Mouse (Mus musculus) embryonic facial prominence, embryonic 15.5 days (tissue): ENCODE data around the gene Cxcl12. TPM values are rescaled to one million over a fixed set of nuclear protein-coding genes. Genes with fewer than 3 reads are reported as not detected.

Experiments used
- ATAC-seq: fragments of 200-750 bp; cut with Nextera tagmentation; 2 replicates; pipeline ENCODE4 v1.8.0; 2017; ENCODE audit warnings: low read depth, moderate TSS enrichment; ENCODE audit not compliant: insufficient number of reproducible peaks, low FRiP score, low TSS enrichment
- H3K27ac ChIP-seq: fragments of 300-500 bp; sonication (generic); replicated peaks from 2 replicates; pipeline ENCODE4 v1.5.1; 2015; ENCODE audit warnings: mild to moderate bottlenecking, inconsistent platforms
- H3K27me3 ChIP-seq: fragments of 300-500 bp; sonication (generic); 2 replicates; pipeline ENCODE4 v1.6.1; 2015; ENCODE audit warnings: inconsistent platforms
- H3K36me3 ChIP-seq: fragments of 300-500 bp; sonication (generic); 2 replicates; pipeline ENCODE4 v1.6.1; 2015; ENCODE audit warnings: mild to moderate bottlenecking, inconsistent platforms
- H3K4me1 ChIP-seq: fragments of 300-500 bp; sonication (generic); 2 replicates; pipeline ENCODE4 v1.6.1; 2015; ENCODE audit warnings: inconsistent platforms
- H3K4me2 ChIP-seq: fragments of 300-500 bp; sonication (generic); replicated peaks from 2 replicates; pipeline ENCODE4 v1.6.1; 2015; ENCODE audit warnings: mild to moderate bottlenecking, inconsistent platforms
- H3K4me3 ChIP-seq: fragments of 300-500 bp; sonication (generic); replicated peaks from 2 replicates; pipeline ENCODE4 v1.5.1; 2015; ENCODE audit warnings: mild to moderate bottlenecking, inconsistent platforms
- H3K9ac ChIP-seq: fragments of 300-500 bp; sonication (generic); 2 replicates; pipeline ENCODE4 v1.6.1; 2015; ENCODE audit warnings: inconsistent platforms
- H3K9me3 ChIP-seq: fragments of 300-500 bp; sonication (generic); replicated peaks from 2 replicates; pipeline ENCODE4 v1.6.1; 2016; ENCODE audit warnings: inconsistent platforms
- WGBS: fragments of 180-500 bp; shearing (Covaris S2); methylation state at CpG from one replicate; pipeline ENCODE4 v1.1.7; 2015; 5-methylcytosine and 5-hydroxymethylcytosine counted together
- polyA plus RNA-seq: library from polyadenylated mRNA; unstranded; fragments of >200 nt; fragmentation: Nextera tagmentation; extraction: Ambion mirVana; gene quantifications from 2 replicates; pipeline ENCODE4 v1.2.1, GENCODE M21; 2015

The Cxcl12 gene
- polyA plus RNA-seq, 1 experiment from 2014 or later: 261 TPM

- no peaks in the 10 kb centered on the region for H3K27me3 ChIP-seq
- no peaks in the 10 kb centered on the region for H3K9me3 ChIP-seq
- WGBS: 62% methylated on average over 4 of the region's 4 CpGs
- no peaks in the 10 kb centered on the region for H3K36me3 ChIP-seq
- no peak overlapping the region for H3K4me3 ChIP-seq
- H3K4me1 ChIP-seq: peaks cover 29% of the 10 kb centered on the region
- no peak overlapping the region for H3K27ac ChIP-seq
- H3K9ac ChIP-seq: no peak overlapping the region
- no peak for ATAC-seq
- H3K4me2 ChIP-seq: no peak overlapping the region
Observed at GRCm38 (mm10) chr6:117156846-117157245, 11.5 kb upstream of the Cxcl12 start.

GRCm38 (mm10) chr6:117159710-117160690, 8.3 kb upstream of the Cxcl12 start:
- Histone ChIP-seq H3K9me3 (no peaks in the 10 kb centered on the region), H3K27ac (no peak overlapping the region), H3K4me2 (no peak overlapping the region), H3K27me3 (no peaks in the 10 kb centered on the region), H3K36me3 (no peaks in the 10 kb centered on the region), H3K4me1 (0 out of 2 replicates have a peak, but pooled peaks cover 16% of the 10 kb centered on the region), H3K4me3 (no peak overlapping the region), H3K9ac (no peak overlapping the region)
- WGBS: 56% methylated on average over 16 of the region's 16 CpGs
- no peak for ATAC-seq

GRCm38 (mm10) chr6:117163486-117163885, 4.8 kb upstream of the Cxcl12 start:
- 83% methylated on average over 5 of the region's 5 CpGs for WGBS
- no peak for ATAC-seq

GRCm38 (mm10) chr6:117166581-117167425, 1.5 kb upstream of the Cxcl12 start:
- peak; percentile 78; the same call in 1 of the 2 replicates for ATAC-seq
- no peaks in the 10 kb centered on the region for H3K36me3 ChIP-seq
- peaks cover 38% of the 10 kb centered on the region for H3K27me3 ChIP-seq
- peak overlapping the region; percentile 22 for H3K4me2 ChIP-seq
- H3K27ac ChIP-seq: no peak overlapping the region
- peaks cover 29% of the 10 kb centered on the region for H3K4me1 ChIP-seq
- H3K4me3 ChIP-seq: peak overlapping the region; percentile 8; the same call in 1 of the 2 replicates
- H3K9ac ChIP-seq: no peak overlapping the region
- 4% methylated on average over 16 of the region's 16 CpGs for whole genome bisulfite sequencing
- no peaks in the 10 kb centered on the region for H3K9me3 ChIP-seq

More at GRCm38 (mm10) chr6:117163486-117163885, 4.8 kb upstream of the Cxcl12 start:
- Histone ChIP-seq H3K9me3 (no peaks in the 10 kb centered on the region), H3K4me2 (no peak overlapping the region), H3K4me3 (no peak overlapping the region), H3K9ac (no peak overlapping the region), H3K36me3 (no peaks in the 10 kb centered on the region), H3K27ac (no peak overlapping the region), H3K4me1 (peaks cover 26% of the 10 kb centered on the region), H3K27me3 (peaks cover 22% of the 10 kb centered on the region)

GRCm38 (mm10) chr6:117167426-117167730, 957 bp upstream of the Cxcl12 start:
- no peak overlapping the region for H3K27ac ChIP-seq
- H3K4me2 ChIP-seq: peak overlapping the region; percentile 68
- peaks cover 38% of the 10 kb centered on the region for H3K27me3 ChIP-seq
- no peak for ATAC-seq
- WGBS: 18% methylated on average over 7 of the region's 7 CpGs
- peak overlapping the region; percentile 8 for H3K4me3 ChIP-seq
- no peak overlapping the region for H3K9ac ChIP-seq
- peaks cover 29% of the 10 kb centered on the region for H3K4me1 ChIP-seq
- no peaks in the 10 kb centered on the region for H3K36me3 ChIP-seq
- H3K9me3 ChIP-seq: no peaks in the 10 kb centered on the region

- peaks cover 42% of the 10 kb centered on the region for H3K4me1 ChIP-seq
- H3K9me3 ChIP-seq: no peaks in the 10 kb centered on the region
- H3K9ac ChIP-seq: peak overlapping the region; percentile 44
- H3K36me3 ChIP-seq: no peaks in the 10 kb centered on the region
- H3K27me3 ChIP-seq: peaks cover 43% of the 10 kb centered on the region
- peak overlapping the region; percentile 59 for H3K4me3 ChIP-seq
- under 1% methylated on average over 46 of the region's 46 CpGs for WGBS
- H3K27ac ChIP-seq: peak overlapping the region; percentile 40; the same call in 1 of the 2 replicates
- H3K4me2 ChIP-seq: peak overlapping the region; percentile 68
- ATAC-seq: peak; percentile 32; the same call in 1 of the 2 replicates
Observed at GRCm38 (mm10) chr6:117169051-117169909, 945 bp downstream of the Cxcl12 start.

- Histone ChIP-seq H3K4me2 (peak overlapping the region; percentile 68), H3K4me3 (peak overlapping the region; percentile 59), H3K9me3 (no peaks in the 10 kb centered on the region), H3K36me3 (no peaks in the 10 kb centered on the region), H3K27ac (no peak overlapping the region), H3K4me1 (peaks cover 42% of the 10 kb centered on the region), H3K27me3 (peaks cover 43% of the 10 kb centered on the region), H3K9ac (peak overlapping the region; percentile 44)
- ATAC-seq: no peak
- 23% methylated on average over 10 of the region's 10 CpGs for WGBS
Observed at GRCm38 (mm10) chr6:117169910-117170747, 1.8 kb downstream of the Cxcl12 start.

- H3K4me2 ChIP-seq: no peak overlapping the region
- H3K9ac ChIP-seq: no peak overlapping the region
- WGBS: 87% methylated on average over 6 of the region's 6 CpGs
- no peak for ATAC-seq
- H3K4me3 ChIP-seq: no peak overlapping the region
- H3K4me1 ChIP-seq: peaks cover 33% of the 10 kb centered on the region
- no peak overlapping the region for H3K27ac ChIP-seq
- peaks cover 12% of the 10 kb centered on the region; the same call in 1 of the 2 replicates for H3K36me3 ChIP-seq
- H3K9me3 ChIP-seq: no peaks in the 10 kb centered on the region
- peaks cover 31% of the 10 kb centered on the region for H3K27me3 ChIP-seq
Observed at GRCm38 (mm10) chr6:117172358-117172757, 4.0 kb downstream of the Cxcl12 start.

GRCm38 (mm10) chr6:117173876-117174275, 5.5 kb downstream of the Cxcl12 start:
- Histone ChIP-seq H3K4me1 (peaks cover 23% of the 10 kb centered on the region; the same call in 1 of the 2 replicates), H3K27ac (no peak overlapping the region), H3K27me3 (peaks cover 26% of the 10 kb centered on the region), H3K9me3 (no peaks in the 10 kb centered on the region), H3K4me3 (no peak overlapping the region), H3K9ac (no peak overlapping the region), H3K4me2 (no peak overlapping the region), H3K36me3 (peaks cover 19% of the 10 kb centered on the region; the same call in 1 of the 2 replicates)
- 23% methylated on average over 11 of the region's 11 CpGs for WGBS
- no peak for ATAC-seq
